Mouse (Mus musculus): Measurements from ENCODE around the gene Slc13a2. TPM values are rescaled to one million over a fixed set of nuclear protein-coding genes. Genes with fewer than 3 reads are reported as not detected.

Gene Slc13a2
- total RNA-seq, 2 experiments from 2014 or later: not detected

DNA sequence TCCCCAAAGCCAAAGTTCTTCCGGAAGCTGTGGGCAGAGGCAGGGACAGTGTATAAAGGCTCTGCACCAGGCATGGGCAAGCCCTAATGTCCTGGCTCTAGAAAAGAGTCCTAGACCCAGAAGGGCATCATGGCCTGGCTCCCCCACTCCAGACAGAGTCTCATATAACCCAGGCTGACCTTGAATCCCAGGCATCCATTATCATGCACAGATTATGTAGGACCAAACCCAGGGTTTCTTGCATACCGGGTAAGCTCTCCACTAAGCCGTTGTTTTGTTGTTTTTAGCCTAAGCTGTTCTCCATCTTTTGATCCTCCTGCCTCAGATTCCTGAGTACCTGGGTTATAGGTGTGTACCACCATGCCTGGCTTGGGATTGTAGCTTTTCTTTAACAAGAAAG is 21.1 kb downstream of the Slc13a2 start:
- intact Hi-C loops (cut with DNase I): no loop called here
- no peak for DNase-seq (ENCODE audit: low spot score in 2 of 2)

GRCm38 (mm10) chr11:78399680-78400079 is 22.3 kb downstream of the Slc13a2 start:
- DNase-seq (ENCODE audit: low spot score in 2 of 2): peak; percentile 87 to 91
- intact Hi-C loops (cut with DNase I): loop anchor here (1.0 kb wide), 1 partner anchor 39 kb away; no protein-coding TSS in a partner anchor

DNA sequence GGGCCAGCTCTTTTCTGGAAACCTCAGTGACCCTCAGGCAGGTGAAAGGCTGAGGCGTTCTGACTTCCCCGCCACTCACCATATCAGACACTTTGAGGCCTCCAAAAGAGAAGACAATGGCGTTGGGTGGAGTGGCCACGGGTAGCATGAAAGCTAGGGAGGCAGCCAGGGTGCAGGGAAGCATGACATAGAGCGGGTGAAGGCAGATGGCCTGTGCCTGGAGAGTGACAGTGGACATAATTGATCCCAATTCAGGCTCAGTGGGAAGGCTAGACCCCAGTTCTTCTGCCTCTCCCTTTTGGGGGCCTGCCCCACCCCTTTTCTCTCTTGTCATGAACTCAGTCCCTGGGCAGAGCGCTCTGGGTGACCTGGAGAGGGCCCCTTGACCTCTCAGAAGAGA is 23.8 kb downstream of the Slc13a2 start:
- no peak for DNase-seq (ENCODE audit: low spot score in 2 of 2)
- intact Hi-C loops (cut with DNase I): no loop called here

- peak; percentile 55 to 60 for DNase-seq (ENCODE audit: low spot score in 2 of 2)
- intact Hi-C loops (cut with DNase I): no loop called here
Observed at GRCm38 (mm10) chr11:78397397-78397796, 24.6 kb downstream of the Slc13a2 start.

DNA sequence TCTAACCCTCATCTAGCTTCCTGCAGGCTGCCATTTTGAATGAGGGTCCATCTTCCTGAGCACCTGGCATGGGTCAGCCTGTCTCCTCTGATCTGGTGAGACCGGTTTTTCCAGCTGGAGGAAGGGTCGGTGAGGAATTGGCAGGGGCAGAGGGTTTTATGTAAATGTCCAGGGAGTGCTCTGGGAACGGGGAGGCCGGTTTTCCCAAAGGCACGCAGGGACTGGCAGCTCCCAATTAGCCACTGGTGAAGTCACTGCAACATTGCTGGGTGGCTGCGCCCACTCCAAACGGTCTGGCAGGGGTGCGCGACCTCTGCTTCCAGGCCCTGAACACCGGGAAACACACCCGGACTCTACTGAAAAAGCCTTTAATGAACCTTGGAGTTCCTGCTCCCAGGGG is 25.1 kb downstream of the Slc13a2 start:
- intact Hi-C loops (cut with DNase I): no loop called here
- DNase-seq (ENCODE audit: low spot score in 2 of 2): no peak

GRCm38 (mm10) chr11:78392728-78393127 is 29.3 kb downstream of the Slc13a2 start:
- DNase-seq (ENCODE audit: low spot score in 2 of 2): no peak
- intact Hi-C loops (cut with DNase I): no loop called here

GRCm38 (mm10) chr11:78386508-78387043 is 35.4 kb downstream of the Slc13a2 start, which contains the start of gene Foxn1:
TSS of gene Foxn1 (minus strand) at chr11:78386558.
- no peak for DNase-seq (ENCODE audit: low spot score in 2 of 2)
- intact Hi-C loops (cut with DNase I): no loop called here

- DNase-seq (ENCODE audit: low spot score in 2 of 2): no peak
- intact Hi-C loops (cut with DNase I): loop anchor here (1.0 kb wide), 1 partner anchor 29 kb away; no protein-coding TSS in a partner anchor
Observed at GRCm38 (mm10) chr11:78385776-78386175, 36.2 kb downstream of the Slc13a2 start.

GRCm38 (mm10) chr11:78382701-78383100 is 39.3 kb downstream of the Slc13a2 start:
- no peak for DNase-seq (ENCODE audit: low spot score in 2 of 2)
- intact Hi-C loops (cut with DNase I): no loop called here

- intact Hi-C loops (cut with DNase I): no loop called here
- DNase-seq (ENCODE audit: low spot score in 2 of 2): no peak
Observed at GRCm38 (mm10) chr11:78382286-78382685, 39.7 kb downstream of the Slc13a2 start.

- intact Hi-C loops (cut with DNase I): no loop called here
- no peak for DNase-seq (ENCODE audit: low spot score in 2 of 2)
Observed at GRCm38 (mm10) chr11:78380996-78381395, 41.0 kb downstream of the Slc13a2 start.

- DNase-seq (ENCODE audit: low spot score in 2 of 2): no peak
- intact Hi-C loops (cut with DNase I): no loop called here
Observed at GRCm38 (mm10) chr11:78380351-78380750, 41.7 kb downstream of the Slc13a2 start.

GRCm38 (mm10) chr11:78377549-78378159 is 44.4 kb downstream of the Slc13a2 start:
- no peak for DNase-seq (ENCODE audit: low spot score in 2 of 2)
- intact Hi-C loops (cut with DNase I): no loop called here

- no peak for DNase-seq (ENCODE audit: low spot score in 2 of 2)
- intact Hi-C loops (cut with DNase I): no loop called here
Observed at GRCm38 (mm10) chr11:78374147-78374546, 47.9 kb downstream of the Slc13a2 start.

- intact Hi-C loops (cut with DNase I): no loop called here
- no peak for DNase-seq (ENCODE audit: low spot score in 2 of 2)
Observed at GRCm38 (mm10) chr11:78372610-78373009, 49.4 kb downstream of the Slc13a2 start.

DNA sequence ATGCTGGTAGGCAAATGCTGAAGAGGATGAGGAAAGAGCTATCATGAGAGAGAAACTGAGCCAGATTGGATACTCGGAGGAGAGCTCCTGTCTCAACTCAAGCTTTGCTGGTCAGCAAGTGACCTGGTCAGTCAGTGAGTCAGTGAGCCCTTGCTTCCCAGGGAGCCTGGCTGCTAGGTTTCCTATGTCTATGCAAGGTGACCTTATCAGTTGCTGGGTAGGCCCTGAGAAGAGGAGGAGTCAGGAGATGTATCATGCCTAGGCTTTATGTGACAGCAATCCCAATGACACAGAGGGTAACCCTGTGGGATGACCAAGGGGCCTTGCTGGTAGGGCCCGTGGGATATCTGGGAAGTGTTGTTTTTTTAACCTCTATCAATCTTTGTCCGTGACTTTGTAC is 49.9 kb downstream of the Slc13a2 start:
- DNase-seq (ENCODE audit: low spot score in 2 of 2): no peak
- intact Hi-C loops (cut with DNase I): no loop called here

GRCm38 (mm10) chr11:78371711-78372110 is 50.3 kb downstream of the Slc13a2 start:
- intact Hi-C loops (cut with DNase I): no loop called here
- no peak for DNase-seq (ENCODE audit: low spot score in 2 of 2)

DNA sequence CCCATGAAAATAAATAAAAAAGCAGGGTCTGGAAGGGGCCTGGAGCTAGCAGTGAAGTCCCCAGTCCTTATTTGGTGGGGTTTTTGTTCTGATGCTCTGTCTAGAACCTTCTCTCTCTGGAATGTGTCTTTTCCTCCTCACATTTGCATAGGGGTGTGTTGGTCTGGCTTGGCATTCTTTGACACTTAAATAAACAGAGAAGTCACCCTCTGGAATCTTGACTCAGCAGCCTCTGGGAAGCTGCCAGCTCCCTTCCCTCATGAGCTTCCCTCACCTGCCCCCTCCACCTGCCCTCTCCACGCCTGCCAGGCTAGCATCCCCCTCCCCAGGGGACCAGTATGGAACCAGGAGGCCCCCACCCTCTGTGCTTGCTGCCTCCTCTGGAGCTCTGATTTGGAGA is 51.6 kb downstream of the Slc13a2 start:
- intact Hi-C loops (cut with DNase I): no loop called here

GRCm38 (mm10) chr11:78367456-78368225 is 54.4 kb downstream of the Slc13a2 start:
- intact Hi-C loops (cut with DNase I): no loop called here

More for the DNA sequence above, 51.6 kb downstream of the Slc13a2 start:
- no peak for DNase-seq (ENCODE audit: low spot score in 2 of 2)

GRCm38 (mm10) chr11:78364103-78364502 is 57.9 kb downstream of the Slc13a2 start:
- DNase-seq (ENCODE audit: low spot score in 2 of 2): no peak

More at GRCm38 (mm10) chr11:78367456-78368225, 54.4 kb downstream of the Slc13a2 start:
- DNase-seq (ENCODE audit: low spot score in 2 of 2): no peak

More at GRCm38 (mm10) chr11:78364103-78364502, 57.9 kb downstream of the Slc13a2 start:
- intact Hi-C loops (cut with DNase I): no loop called here
